Mouse (Mus musculus) forebrain, embryonic 16.5 days (tissue): ENCODE data around the gene Ms4a13. TPM values are rescaled to one million over a fixed set of nuclear protein-coding genes. Genes with fewer than 3 reads are reported as not detected.
"Not testable (repeated sequence)": the region's sequence is repeated elsewhere in the genome, so short reads cannot be mapped to it uniquely, and the experiment has no call there.

Experiments
- ATAC-seq: fragments of 200-750 bp; cut with Nextera tagmentation; 2 replicates; pipeline ENCODE4 v1.8.0; 2017; ENCODE audit warnings: mild to moderate bottlenecking, moderate library complexity
- H3K27ac ChIP-seq: fragments of 300-500 bp; sonication (generic); 2 replicates; pipeline ENCODE4 v1.5.1; 2014; ENCODE audit warnings: low read length, control low read depth
- H3K27me3 ChIP-seq: fragments of 300-500 bp; sonication (generic); replicated peaks from 2 replicates; pipeline ENCODE4 v1.6.1; 2014; ENCODE audit warnings: low read length; ENCODE audit not compliant: control insufficient read depth, insufficient read depth
- H3K36me3 ChIP-seq: fragments of 300-500 bp; sonication (generic); 2 replicates; pipeline ENCODE4 v1.6.1; 2014; ENCODE audit not compliant: control insufficient read depth, insufficient read depth
- H3K4me1 ChIP-seq: fragments of 300-500 bp; sonication (generic); replicated peaks from 2 replicates; pipeline ENCODE4 v1.6.1; 2014; ENCODE audit warnings: low read length; ENCODE audit not compliant: control insufficient read depth, insufficient read depth
- H3K4me2 ChIP-seq: fragments of 300-500 bp; sonication (generic); 2 replicates; pipeline ENCODE4 v1.6.1; 2014; ENCODE audit warnings: mild to moderate bottlenecking, low read length, control low read depth
- H3K4me3 ChIP-seq: fragments of 300-500 bp; sonication (generic); replicated peaks from 2 replicates; pipeline ENCODE4 v1.5.1; 2014; ENCODE audit warnings: mild to moderate bottlenecking, low read length, control low read depth
- H3K9ac ChIP-seq: fragments of 300-500 bp; sonication (generic); replicated peaks from 2 replicates; pipeline ENCODE4 v1.6.1; 2014; ENCODE audit warnings: low read depth, low read length, control low read depth
- H3K9me3 ChIP-seq: fragments of 300-500 bp; sonication (generic); 2 replicates; pipeline ENCODE4 v1.6.1; 2016; ENCODE audit warnings: low read length; ENCODE audit not compliant: control insufficient read depth
- WGBS: fragments of 180-500 bp; shearing (Covaris S2); extraction: QIAGEN DNeasy Blood & Tissue Kit; methylation state at CpG from one replicate; pipeline ENCODE4 v1.1.7; 2014; 5-methylcytosine and 5-hydroxymethylcytosine counted together
- polyA plus RNA-seq: library from polyadenylated mRNA; unstranded; fragments of >200 nt; fragmentation: Nextera tagmentation; extraction: Ambion mirVana; gene quantifications from 2 replicates; pipeline ENCODE4 v1.2.1, GENCODE M21; 2015

The Ms4a13 gene
- polyA plus RNA-seq, 1 experiment from 2014 or later, result not detected

- Histone ChIP-seq H3K4me1 (no peaks in the 10 kb centered on the region), H3K4me2 (no peak overlapping the region), H3K36me3 (no peaks in the 10 kb centered on the region), H3K27me3 (no peaks in the 10 kb centered on the region), H3K9ac (no peak overlapping the region), H3K4me3 (no peak overlapping the region), H3K9me3 (no peaks in the 10 kb centered on the region), H3K27ac (no peak overlapping the region)
- WGBS, result 58% methylated on average over 2 of the region's 2 CpGs
- ATAC-seq, result no peak
Observed at GRCm38 (mm10) chr19:11177464-11177863, 19.1 kb downstream of the Ms4a13 start.

GRCm38 (mm10) chr19:11165172-11165571, 31.4 kb downstream of the Ms4a13 start, which contains the start of gene 1700025F22Rik:
1700025F22Rik (minus strand) TSS chr19:11165320.
- H3K4me3 ChIP-seq, result no peak within 1 kb of the TSS
- ATAC-seq, result no peak
- WGBS, result 44% methylated on average over 10 of the region's 10 CpGs
- no peaks in the 10 kb centered on the region for H3K4me1 ChIP-seq
- no peak within 1 kb of the TSS for H3K9ac ChIP-seq
- H3K27ac ChIP-seq, result no peak within 1 kb of the TSS
- H3K9me3 ChIP-seq, result no peaks in the 10 kb centered on the region
- H3K36me3 ChIP-seq, result no peaks in the 10 kb centered on the region
- H3K4me2 ChIP-seq, result no peak within 1 kb of the TSS
- H3K27me3 ChIP-seq, result no peaks in the 10 kb centered on the region

GRCm38 (mm10) chr19:11157890-11158289, 38.6 kb downstream of the Ms4a13 start:
- not testable (repeated sequence) for H3K9me3 ChIP-seq, H3K4me3 ChIP-seq, H3K4me2 ChIP-seq, H3K4me1 ChIP-seq, H3K36me3 ChIP-seq, H3K27me3 ChIP-seq, H3K27ac ChIP-seq, H3K9ac ChIP-seq, ATAC-seq
- 82% methylated on average over 5 of the region's 6 CpGs for WGBS

- no peaks in the 10 kb centered on the region for H3K27me3 ChIP-seq
- H3K4me3 ChIP-seq, result no peak overlapping the region
- H3K9ac ChIP-seq, result no peak overlapping the region
- H3K4me1 ChIP-seq, result no peaks in the 10 kb centered on the region
- no peak overlapping the region for H3K27ac ChIP-seq
- ATAC-seq, result no peak
- H3K36me3 ChIP-seq, result no peaks in the 10 kb centered on the region
- WGBS, result 77% methylated on average over 4 of the region's 4 CpGs
- no peak overlapping the region for H3K4me2 ChIP-seq
- H3K9me3 ChIP-seq, result no peaks in the 10 kb centered on the region
Observed at GRCm38 (mm10) chr19:11135336-11135735, 61.2 kb downstream of the Ms4a13 start.

GRCm38 (mm10) chr19:11134852-11135251, 61.7 kb downstream of the Ms4a13 start:
- WGBS, result 89% methylated on average over 2 of the region's 2 CpGs

GRCm38 (mm10) chr19:11130776-11131175, 65.8 kb downstream of the Ms4a13 start, which contains the start of gene 1700017D01Rik:
1700017D01Rik (minus strand) TSS chr19:11130876.
- not testable (repeated sequence) for H3K9ac ChIP-seq, H3K9me3 ChIP-seq, H3K4me3 ChIP-seq, H3K4me2 ChIP-seq, ATAC-seq, H3K27ac ChIP-seq, H3K36me3 ChIP-seq, H3K27me3 ChIP-seq, H3K4me1 ChIP-seq
- WGBS, result 86% methylated on average over 8 of the region's 8 CpGs

More at GRCm38 (mm10) chr19:11134852-11135251, 61.7 kb downstream of the Ms4a13 start:
- H3K9me3 ChIP-seq, result no peaks in the 10 kb centered on the region
- no peak overlapping the region for H3K4me2 ChIP-seq
- no peaks in the 10 kb centered on the region for H3K4me1 ChIP-seq
- no peak overlapping the region for H3K27ac ChIP-seq
- no peak overlapping the region for H3K4me3 ChIP-seq
- H3K27me3 ChIP-seq, result no peaks in the 10 kb centered on the region
- no peaks in the 10 kb centered on the region for H3K36me3 ChIP-seq
- no peak for ATAC-seq
- no peak overlapping the region for H3K9ac ChIP-seq

GRCm38 (mm10) chr19:11129702-11130101, 66.8 kb downstream of the Ms4a13 start:
- 95% methylated on average over 1 of the region's 1 CpGs for WGBS
- ATAC-seq, result no peak
- Histone ChIP-seq H3K27me3 (no peaks in the 10 kb centered on the region), H3K9ac (no peak overlapping the region), H3K36me3 (no peaks in the 10 kb centered on the region), H3K4me3 (no peak overlapping the region), H3K4me2 (no peak overlapping the region), H3K9me3 (no peaks in the 10 kb centered on the region; the same call in 1 of the 2 replicates), H3K4me1 (no peaks in the 10 kb centered on the region), H3K27ac (no peak overlapping the region)

GRCm38 (mm10) chr19:11121016-11121420, 75.5 kb downstream of the Ms4a13 start:
- not testable (repeated sequence) for H3K4me1 ChIP-seq, H3K27me3 ChIP-seq, H3K9me3 ChIP-seq, H3K36me3 ChIP-seq, H3K27ac ChIP-seq
- ATAC-seq, result peak; percentile 99
- peak overlapping the region; percentile 44 for H3K4me3 ChIP-seq
- under 1% methylated on average over 14 of the region's 38 CpGs for WGBS
- peak overlapping the region; percentile 32; the same call in 1 of the 2 replicates for H3K9ac ChIP-seq
- peak overlapping the region; percentile 50 for H3K4me2 ChIP-seq
